Comparison of ENCODE assay signal across 10 mouse cellular contexts in the genomic region with DNA sequence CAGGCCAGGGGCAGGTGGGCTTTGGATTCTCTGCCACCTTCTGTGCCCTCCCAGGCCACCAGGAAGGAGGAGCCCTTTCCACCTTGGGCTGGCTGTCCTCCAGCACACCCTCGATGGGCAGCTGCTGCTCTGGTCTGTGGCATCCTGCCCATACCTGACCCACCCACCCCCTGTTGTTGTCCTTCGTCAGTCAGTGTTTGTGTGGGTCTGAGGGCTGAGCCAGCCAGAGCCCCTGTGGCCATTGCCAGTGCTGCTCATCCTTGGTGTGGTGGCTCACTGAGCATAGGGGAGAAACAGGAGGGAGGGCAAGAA. TPM values are rescaled to one million over a fixed set of nuclear protein-coding genes. Genes with fewer than 3 reads are reported as not detected.
A peak's percentile ranks its signal among the peaks of the same experiment; 100 is the strongest.
DNase-seq lines count a peak whose midpoint lies in the region; ATAC-seq and TF ChIP-seq lines count a peak whose summit lies in the region.
"Had no signal": no experiment of that assay in that cellular context is flagged by ENCODE, and none has a peak within 500 bp of the region (broad histone marks: within the 10 kb centered on the region; RNA-seq: fewer than 3 reads in every experiment).

No protein-coding gene starts in this region.

- peaks cover 21% of the 10 kb centered on the region for H3K4me1 ChIP-seq in kidney, embryonic 16.5 days (ENCODE audit: insufficient read depth, low read length)
- peaks cover 28% of the 10 kb centered on the region for H3K4me1 ChIP-seq in embryonic facial prominence, embryonic 14.5 days (ENCODE audit: control insufficient read depth, insufficient read depth, low read length)
- H3K4me1 ChIP-seq in intestine, embryonic 14.5 days (replicated peaks; ENCODE audit: control insufficient read depth, insufficient read depth, low read length) = peaks cover 20% of the 10 kb centered on the region

- no peaks in the 10 kb centered on the region for H3K36me3 ChIP-seq in kidney, embryonic 16.5 days (ENCODE audit: insufficient read depth, low read length)
- no peaks in the 10 kb centered on the region for H3K36me3 ChIP-seq in embryonic facial prominence, embryonic 14.5 days (ENCODE audit: control insufficient read depth, insufficient read depth, low read length)
- no peaks in the 10 kb centered on the region for H3K36me3 ChIP-seq in intestine, embryonic 14.5 days (ENCODE audit: control insufficient read depth, insufficient read depth, low read length)
- H3K36me3 ChIP-seq in myocyte (ENCODE audit: control insufficient read depth, insufficient read depth) = no peaks in the 10 kb centered on the region

- TF ChIP-seq POLR2A in myocyte (IDR thresholded peaks at IDR 0.05; ENCODE audit: insufficient read length, low read depth) = no peak

- no peak for ATAC-seq in kidney, embryonic 16.5 days (ENCODE audit: low FRiP score, low TSS enrichment)
- no peak for ATAC-seq in embryonic facial prominence, embryonic 14.5 days (ENCODE audit: low read depth)
- ATAC-seq in intestine, embryonic 14.5 days (replicated peaks; ENCODE audit: low FRiP score, low TSS enrichment, low read depth) = no peak
- no peak for ATAC-seq in erythroid progenitor cell, adult 5-6 weeks (replicated peaks; ENCODE audit: low FRiP score, poor library complexity, severe bottlenecking)

- no peak overlapping the region for H3K4me2 ChIP-seq in kidney, embryonic 16.5 days (replicated peaks; ENCODE audit: low read depth, low read length)
- H3K4me2 ChIP-seq in embryonic facial prominence, embryonic 14.5 days (ENCODE audit: low read depth, low read length) = peak overlapping the region; percentile 49; the same call in 1 of the 2 replicates
- peak overlapping the region; percentile 45 for H3K4me2 ChIP-seq in intestine, embryonic 14.5 days (ENCODE audit: low read length)
- no peak overlapping the region for H3K4me2 ChIP-seq in myocyte (ENCODE audit: low read depth)

- H3K79me2 ChIP-seq in myocyte (ENCODE audit: control insufficient read depth, insufficient read depth) = no peaks in the 10 kb centered on the region

- no peak overlapping the region for H3K27ac ChIP-seq in kidney, embryonic 16.5 days (ENCODE audit: low read length)
- no peak overlapping the region for H3K27ac ChIP-seq in embryonic facial prominence, embryonic 14.5 days (replicated peaks; ENCODE audit: low read depth, low read length)
- H3K27ac ChIP-seq in intestine, embryonic 14.5 days (ENCODE audit: low read depth) = 0 out of 2 replicates have a peak overlapping the region, but pooled peaks have one; percentile 17
- H3K27ac ChIP-seq: macrophage had no signal

- peaks cover 16% of the 10 kb centered on the region for H3K27me3 ChIP-seq in kidney, embryonic 16.5 days (ENCODE audit: insufficient read depth, low read length)
- H3K27me3 ChIP-seq in embryonic facial prominence, embryonic 14.5 days (replicated peaks; ENCODE audit: control insufficient read depth, insufficient read depth, low read length) = peaks cover 25% of the 10 kb centered on the region
- H3K27me3 ChIP-seq in intestine, embryonic 14.5 days (replicated peaks; ENCODE audit: control insufficient read depth, insufficient read depth, low read length) = peaks cover 21% of the 10 kb centered on the region; the same call in 1 of the 2 replicates
- H3K27me3 ChIP-seq in myocyte (ENCODE audit: control insufficient read depth, insufficient read depth, insufficient read length) = peaks cover 75% of the 10 kb centered on the region

- H3ac ChIP-seq in myocyte (ENCODE audit: control insufficient read depth, insufficient read length) = no peak overlapping the region

- H3K9me3 ChIP-seq in kidney, embryonic 16.5 days (ENCODE audit: low read length) = no peaks in the 10 kb centered on the region
- no peaks in the 10 kb centered on the region for H3K9me3 ChIP-seq in embryonic facial prominence, embryonic 14.5 days (ENCODE audit: control insufficient read depth, low read length)
- no peaks in the 10 kb centered on the region for H3K9me3 ChIP-seq in intestine, embryonic 14.5 days (ENCODE audit: control insufficient read depth, low read length)

- H3K4me3 ChIP-seq in kidney, embryonic 16.5 days (ENCODE audit: low read length) = no peak overlapping the region
- H3K4me3 ChIP-seq in embryonic facial prominence, embryonic 14.5 days (ENCODE audit: low read depth, low read length) = no peak overlapping the region
- no peak overlapping the region for H3K4me3 ChIP-seq in intestine, embryonic 14.5 days (ENCODE audit: low read depth, low read length)
- H3K4me3 ChIP-seq in myocyte = no peak overlapping the region

- peak overlapping the region; percentile 29; the same call in 1 of the 2 replicates for H3K9ac ChIP-seq in kidney, embryonic 16.5 days (replicated peaks; ENCODE audit: low read length)
- peak overlapping the region; percentile 46 for H3K9ac ChIP-seq in embryonic facial prominence, embryonic 14.5 days (ENCODE audit: low read depth, low read length)
- H3K9ac ChIP-seq in intestine, embryonic 14.5 days (ENCODE audit: low read length) = 0 out of 2 replicates have a peak overlapping the region, but pooled peaks have one; percentile 18

- DNase-seq in kidney, adult 9 months = no peak
- no peak for DNase-seq in embryonic facial prominence, embryonic 14.5 days (ENCODE audit: low spot score)
- no peak for DNase-seq in intestine, embryonic 14.5 days (ENCODE audit: low spot score)
- no peak for DNase-seq in embryo, embryonic 9.5 days (ENCODE audit: extremely low spot score)
- DNase-seq: kidney, adult 11 months; right cerebral cortex, postnatal 25 days had no signal

- 31% methylated on average over 2 of the region's 2 CpGs for WGBS in kidney, embryonic 16.5 days
- 31% methylated on average over 2 of the region's 2 CpGs for WGBS in embryonic facial prominence, embryonic 14.5 days
- WGBS in intestine, embryonic 14.5 days = 16% methylated on average over 2 of the region's 2 CpGs

TF ChIP-seq in myocyte, 11 proteins besides CTCF, POLR2A, EP300 and RAD21:
- peak in 2 of 3 experiments; percentile 65 to 87 for TF ChIP-seq MYOD1 (IDR thresholded peaks at IDR 0.05; ENCODE audit: control insufficient read depth in 1 of 3, insufficient read length in 2 of 3, low read depth in 2 of 3)
- peak in 2 of 3 experiments; percentile 72 to 86 for TF ChIP-seq MYOG (IDR thresholded peaks at IDR 0.05; ENCODE audit: control insufficient read depth in 1 of 3, insufficient read depth in 1 of 3, insufficient read length in 2 of 3, low read depth in 2 of 3)
- no peak for TF ChIP-seq E2F4 (IDR thresholded peaks at IDR 0.05; ENCODE audit: insufficient read depth)

RNA-seq across cellular contexts. Expression of a gene that starts 11.4 kb away (rescaled TPM):
- polyA plus RNA-seq in kidney, embryonic 16.5 days (2015; fragmentation: Nextera tagmentation; extraction: Ambion mirVana) = 49.7 and 51.0 TPM in 2 replicates
- 53.1 and 56.1 TPM in 2 replicates for polyA plus RNA-seq in embryonic facial prominence, embryonic 14.5 days (2014; fragmentation: Nextera tagmentation; extraction: Ambion mirVana)
- 46.7 and 47.6 TPM in 2 replicates for polyA plus RNA-seq in intestine, embryonic 14.5 days (2014; fragmentation: Nextera tagmentation; extraction: Ambion mirVana)
- polyA plus RNA-seq in myocyte (2012; fragmentation: generic; extraction: Trizol) = 43.4 TPM
- total RNA-seq in erythroid progenitor cell, adult 5-6 weeks (2015; ENCODE audit: low replicate concordance) = 0.72 and 3.8 TPM in 2 replicates
- total RNA-seq in erythroid progenitor cell, adult 5-6 weeks (2017; ENCODE audit: low replicate concordance) = 2.6 and 8.4 TPM in 2 replicates

RNA-seq across cellular contexts. Expression of a gene that starts 19.6 kb away (rescaled TPM):
- 35.8 and 39.0 TPM in 2 replicates for polyA plus RNA-seq in kidney, embryonic 16.5 days (2015; fragmentation: Nextera tagmentation; extraction: Ambion mirVana)
- polyA plus RNA-seq in embryonic facial prominence, embryonic 14.5 days (2014; fragmentation: Nextera tagmentation; extraction: Ambion mirVana) = 24.7 and 27.0 TPM in 2 replicates
- polyA plus RNA-seq in intestine, embryonic 14.5 days (2014; fragmentation: Nextera tagmentation; extraction: Ambion mirVana) = 27.1 and 30.8 TPM in 2 replicates
- polyA plus RNA-seq in myocyte (2012; fragmentation: generic; extraction: Trizol) = 18.8 TPM
- total RNA-seq in erythroid progenitor cell, adult 5-6 weeks (2015; ENCODE audit: low replicate concordance) = not detected in 2 replicates
- total RNA-seq in erythroid progenitor cell, adult 5-6 weeks (2017; ENCODE audit: low replicate concordance) = 1.8 and 2.9 TPM in 2 replicates

RNA-seq across cellular contexts. Expression of a gene that starts 19.7 kb away (rescaled TPM):
- polyA plus RNA-seq in kidney, embryonic 16.5 days (2015; fragmentation: Nextera tagmentation; extraction: Ambion mirVana) = 57.0 and 59.0 TPM in 2 replicates
- 35.0 and 35.4 TPM in 2 replicates for polyA plus RNA-seq in embryonic facial prominence, embryonic 14.5 days (2014; fragmentation: Nextera tagmentation; extraction: Ambion mirVana)
- 34.8 and 42.2 TPM in 2 replicates for polyA plus RNA-seq in intestine, embryonic 14.5 days (2014; fragmentation: Nextera tagmentation; extraction: Ambion mirVana)
- polyA plus RNA-seq in myocyte (2012; fragmentation: generic; extraction: Trizol) = 24.6 TPM
- 1.4 and 31.4 TPM in 2 replicates for total RNA-seq in erythroid progenitor cell, adult 5-6 weeks (2015; ENCODE audit: low replicate concordance)
- 1.1 and 1.2 TPM in 2 replicates for total RNA-seq in erythroid progenitor cell, adult 5-6 weeks (2017; ENCODE audit: low replicate concordance)

RNA-seq across cellular contexts. Expression of a gene that starts 24.7 kb away (rescaled TPM):
- 3.3 and 3.9 TPM in 2 replicates for polyA plus RNA-seq in kidney, embryonic 16.5 days (2015; fragmentation: Nextera tagmentation; extraction: Ambion mirVana)
- polyA plus RNA-seq in embryonic facial prominence, embryonic 14.5 days (2014; fragmentation: Nextera tagmentation; extraction: Ambion mirVana) = 2.8 and 8.2 TPM in 2 replicates
- 0.54 TPM in 1 of 2 replicates, not detected in the other for polyA plus RNA-seq in intestine, embryonic 14.5 days (2014; fragmentation: Nextera tagmentation; extraction: Ambion mirVana)
- 0.52 TPM for polyA plus RNA-seq in myocyte (2012; fragmentation: generic; extraction: Trizol)
- total RNA-seq in erythroid progenitor cell, adult 5-6 weeks (2015; ENCODE audit: low replicate concordance) = not detected in 2 replicates
- not detected in 2 replicates for total RNA-seq in erythroid progenitor cell, adult 5-6 weeks (2017; ENCODE audit: low replicate concordance)
- polyA plus RNA-seq: macrophage had no signal

RNA-seq across cellular contexts. Expression of a gene that starts 29.0 kb away (rescaled TPM):
- polyA plus RNA-seq in kidney, embryonic 16.5 days (2015; fragmentation: Nextera tagmentation; extraction: Ambion mirVana) = 66.8 and 68.9 TPM in 2 replicates
- 66.5 and 66.8 TPM in 2 replicates for polyA plus RNA-seq in embryonic facial prominence, embryonic 14.5 days (2014; fragmentation: Nextera tagmentation; extraction: Ambion mirVana)
- polyA plus RNA-seq in intestine, embryonic 14.5 days (2014; fragmentation: Nextera tagmentation; extraction: Ambion mirVana) = 54.4 and 59.9 TPM in 2 replicates
- 59.3 TPM for polyA plus RNA-seq in myocyte (2012; fragmentation: generic; extraction: Trizol)
- 24.5 and 35.2 TPM in 2 replicates for total RNA-seq in erythroid progenitor cell, adult 5-6 weeks (2015; ENCODE audit: low replicate concordance)
- total RNA-seq in erythroid progenitor cell, adult 5-6 weeks (2017; ENCODE audit: low replicate concordance) = 31.4 and 31.7 TPM in 2 replicates

Comparison
In these comparisons a context has a peak if more than half of its experiments do, and no peak if none do; other contexts are left out.
1. H3K4me2 ChIP-seq: peak in embryonic facial prominence, embryonic 14.5 days (single experiment) and intestine, embryonic 14.5 days (single experiment); none in kidney, embryonic 16.5 days (single experiment) and myocyte (single experiment).
2. Peak in every context shown above with its lines, with median percentiles within 50 percentile points of each other: H3K9ac ChIP-seq.